Mouse (Mus musculus) heart, embryonic 15.5 days (tissue): Measurements from ENCODE around the gene Enox1. TPM values are rescaled to one million over a fixed set of nuclear protein-coding genes. Genes with fewer than 3 reads are reported as not detected.

ENCODE experiments used
- ATAC-seq: fragments of 200-750 bp; cut with Nextera tagmentation; replicated peaks from 2 replicates; pipeline ENCODE4 v1.8.0; 2017; ENCODE audit warnings: low read depth, moderate TSS enrichment; ENCODE audit not compliant: insufficient number of reproducible peaks, insufficient read depth, low FRiP score
- H3K27ac ChIP-seq: fragments of 300-500 bp; sonication (generic); 2 replicates; pipeline ENCODE4 v1.5.1; 2015; ENCODE audit warnings: mild to moderate bottlenecking, inconsistent platforms
- H3K27me3 ChIP-seq: fragments of 300-500 bp; sonication (generic); 2 replicates; pipeline ENCODE4 v1.6.1; 2015; ENCODE audit warnings: inconsistent platforms
- H3K36me3 ChIP-seq: fragments of 300-500 bp; sonication (generic); 2 replicates; pipeline ENCODE4 v1.6.1; 2015; ENCODE audit warnings: mild to moderate bottlenecking, inconsistent platforms
- H3K4me1 ChIP-seq: fragments of 300-500 bp; sonication (generic); replicated peaks from 2 replicates; pipeline ENCODE4 v1.6.1; 2015; ENCODE audit warnings: inconsistent platforms
- H3K4me2 ChIP-seq: fragments of 300-500 bp; sonication (generic); 2 replicates; pipeline ENCODE4 v1.6.1; 2015; ENCODE audit warnings: inconsistent platforms, mild to moderate bottlenecking, moderate library complexity
- H3K4me3 ChIP-seq: fragments of 300-500 bp; sonication (generic); 2 replicates; pipeline ENCODE4 v1.5.1; 2015; ENCODE audit warnings: mild to moderate bottlenecking, inconsistent platforms
- H3K9ac ChIP-seq: fragments of 300-500 bp; sonication (generic); 2 replicates; pipeline ENCODE4 v1.6.1; 2015; ENCODE audit warnings: mild to moderate bottlenecking, inconsistent platforms
- H3K9me3 ChIP-seq: fragments of 300-500 bp; sonication (generic); replicated peaks from 2 replicates; pipeline ENCODE4 v1.6.1; 2016; ENCODE audit warnings: inconsistent platforms
- WGBS: fragments of 180-500 bp; shearing (Covaris S2); methylation state at CpG from one replicate; pipeline ENCODE4 v1.1.7; 2015; ENCODE audit warnings: mixed read lengths; 5-methylcytosine and 5-hydroxymethylcytosine counted together
- polyA plus RNA-seq: library from polyadenylated mRNA; unstranded; fragments of >200 nt; fragmentation: Nextera tagmentation; extraction: Ambion mirVana; gene quantifications from 2 replicates; pipeline ENCODE4 v1.2.1, GENCODE M21; 2015

Enox1 gene
- polyA plus RNA-seq, 1 experiment from 2014 or later, result 1.7 TPM

- Histone ChIP-seq H3K9ac (peak overlapping the region; percentile 10; the same call in 1 of the 2 replicates), H3K27me3 (no peaks in the 10 kb centered on the region), H3K9me3 (no peaks in the 10 kb centered on the region), H3K4me1 (peaks cover 50% of the 10 kb centered on the region), H3K4me3 (no peak overlapping the region), H3K4me2 (peak overlapping the region; percentile 42), H3K36me3 (no peaks in the 10 kb centered on the region), H3K27ac (peak overlapping the region; percentile 88)
- ATAC-seq, result no peak
- 13% methylated on average over 5 of the region's 5 CpGs for WGBS
Measured at GRCm38 (mm10) chr14:77580937-77581270, 424.3 kb downstream of the Enox1 start.

- ATAC-seq, result no peak
- no peaks in the 10 kb centered on the region for H3K9me3 ChIP-seq
- no peak overlapping the region for H3K4me3 ChIP-seq
- WGBS, result 80% methylated on average over 6 of the region's 6 CpGs
- no peaks in the 10 kb centered on the region for H3K27me3 ChIP-seq
- peak overlapping the region; percentile 88 for H3K27ac ChIP-seq
- H3K4me2 ChIP-seq, result no peak overlapping the region
- H3K9ac ChIP-seq, result no peak overlapping the region
- H3K4me1 ChIP-seq, result peaks cover 55% of the 10 kb centered on the region
- no peaks in the 10 kb centered on the region for H3K36me3 ChIP-seq
Measured at GRCm38 (mm10) chr14:77581616-77582015, 425.1 kb downstream of the Enox1 start.

- Histone ChIP-seq H3K36me3 (no peaks in the 10 kb centered on the region), H3K4me1 (peaks cover 45% of the 10 kb centered on the region), H3K4me2 (no peak overlapping the region), H3K27me3 (no peaks in the 10 kb centered on the region), H3K9me3 (no peaks in the 10 kb centered on the region), H3K4me3 (no peak overlapping the region), H3K27ac (no peak overlapping the region), H3K9ac (no peak overlapping the region)
- whole genome bisulfite sequencing, result 85% methylated on average over 5 of the region's 5 CpGs
- no peak for ATAC-seq
Measured at GRCm38 (mm10) chr14:77584426-77584825, 427.9 kb downstream of the Enox1 start.

GRCm38 (mm10) chr14:77585031-77585800, 428.7 kb downstream of the Enox1 start:
- Histone ChIP-seq H3K4me2 (no peak overlapping the region), H3K36me3 (no peaks in the 10 kb centered on the region), H3K9ac (no peak overlapping the region), H3K27ac (0 out of 2 replicates have a peak overlapping the region, but pooled peaks have one; percentile 40), H3K27me3 (no peaks in the 10 kb centered on the region), H3K4me1 (peaks cover 37% of the 10 kb centered on the region), H3K4me3 (no peak overlapping the region), H3K9me3 (no peaks in the 10 kb centered on the region)
- WGBS, result 64% methylated on average over 11 of the region's 11 CpGs
- ATAC-seq, result no peak

GRCm38 (mm10) chr14:77586033-77586432, 429.5 kb downstream of the Enox1 start:
- H3K4me1 ChIP-seq, result peaks cover 32% of the 10 kb centered on the region
- 36% methylated on average over 5 of the region's 5 CpGs for WGBS

GRCm38 (mm10) chr14:77587182-77587581, 430.6 kb downstream of the Enox1 start:
- Histone ChIP-seq H3K27ac (no peak overlapping the region), H3K36me3 (no peaks in the 10 kb centered on the region), H3K4me2 (no peak overlapping the region), H3K27me3 (no peaks in the 10 kb centered on the region), H3K9ac (no peak overlapping the region), H3K4me3 (no peak overlapping the region), H3K9me3 (no peaks in the 10 kb centered on the region), H3K4me1 (peaks cover 27% of the 10 kb centered on the region)
- 82% methylated on average over 5 of the region's 5 CpGs for WGBS
- ATAC-seq, result no peak

More at GRCm38 (mm10) chr14:77586033-77586432, 429.5 kb downstream of the Enox1 start:
- Histone ChIP-seq H3K27me3 (no peaks in the 10 kb centered on the region), H3K4me2 (no peak overlapping the region), H3K9me3 (no peaks in the 10 kb centered on the region), H3K36me3 (no peaks in the 10 kb centered on the region), H3K27ac (0 out of 2 replicates have a peak overlapping the region, but pooled peaks have one; percentile 40), H3K9ac (no peak overlapping the region), H3K4me3 (no peak overlapping the region)
- no peak for ATAC-seq

GRCm38 (mm10) chr14:77593136-77593838, 436.7 kb downstream of the Enox1 start:
- no peaks in the 10 kb centered on the region for H3K27me3 ChIP-seq
- H3K4me1 ChIP-seq, result 0 out of 2 replicates have a peak, but pooled peaks cover 7% of the 10 kb centered on the region
- WGBS, result 85% methylated on average over 11 of the region's 11 CpGs
- no peak overlapping the region for H3K27ac ChIP-seq
- ATAC-seq, result no peak
- no peak overlapping the region for H3K4me2 ChIP-seq
- no peak overlapping the region for H3K9ac ChIP-seq
- no peak overlapping the region for H3K4me3 ChIP-seq
- no peaks in the 10 kb centered on the region for H3K36me3 ChIP-seq
- no peaks in the 10 kb centered on the region for H3K9me3 ChIP-seq

- Histone ChIP-seq H3K9me3 (no peaks in the 10 kb centered on the region), H3K4me2 (no peak overlapping the region), H3K9ac (no peak overlapping the region), H3K36me3 (no peaks in the 10 kb centered on the region), H3K4me1 (no peaks in the 10 kb centered on the region), H3K27ac (no peak overlapping the region), H3K27me3 (no peaks in the 10 kb centered on the region), H3K4me3 (no peak overlapping the region)
- ATAC-seq, result no peak
- WGBS, result 84% methylated on average over 14 of the region's 14 CpGs
Measured at GRCm38 (mm10) chr14:77596216-77597175, 439.9 kb downstream of the Enox1 start.

- Histone ChIP-seq H3K4me3 (no peak overlapping the region), H3K27ac (no peak overlapping the region), H3K9me3 (no peaks in the 10 kb centered on the region), H3K9ac (no peak overlapping the region), H3K4me1 (no peaks in the 10 kb centered on the region), H3K4me2 (no peak overlapping the region), H3K27me3 (no peaks in the 10 kb centered on the region), H3K36me3 (no peaks in the 10 kb centered on the region)
- ATAC-seq, result no peak
- 58% methylated on average over 14 of the region's 14 CpGs for whole genome bisulfite sequencing
Measured at GRCm38 (mm10) chr14:77599016-77599704, 442.6 kb downstream of the Enox1 start.

- H3K4me1 ChIP-seq, result no peaks in the 10 kb centered on the region
- H3K9me3 ChIP-seq, result no peaks in the 10 kb centered on the region
- no peaks in the 10 kb centered on the region for H3K27me3 ChIP-seq
- no peaks in the 10 kb centered on the region for H3K36me3 ChIP-seq
- no peak overlapping the region for H3K27ac ChIP-seq
- no peak overlapping the region for H3K9ac ChIP-seq
- H3K4me3 ChIP-seq, result no peak overlapping the region
- no peak overlapping the region for H3K4me2 ChIP-seq
- no peak for ATAC-seq
- 84% methylated on average over 1 of the region's 1 CpGs for WGBS
Measured at GRCm38 (mm10) chr14:77600773-77601172, 444.2 kb downstream of the Enox1 start.
